Mouse (Mus musculus) liver, embryonic 13.5 days (tissue): Measurements from ENCODE around the gene Olfr1411. TPM values are rescaled to one million over a fixed set of nuclear protein-coding genes. Genes with fewer than 3 reads are reported as not detected.

Experiments used
- ATAC-seq: fragments of 200-750 bp; cut with Nextera tagmentation; 2 replicates; pipeline ENCODE4 v1.8.0; 2017; ENCODE audit warnings: low read depth, mild to moderate bottlenecking, moderate number of reproducible peaks, moderate library complexity
- DNase-seq: peaks from one replicate; pipeline ENCODE4 v3.0.0; 2022
- H3K27ac ChIP-seq: fragments of 300-500 bp; sonication (generic); 2 replicates; pipeline ENCODE4 v1.5.1; 2015; ENCODE audit warnings: moderate library complexity, mild to moderate bottlenecking, inconsistent platforms
- H3K27me3 ChIP-seq: fragments of 300-500 bp; sonication (generic); 2 replicates; pipeline ENCODE4 v1.6.1; 2015; ENCODE audit warnings: mild to moderate bottlenecking, inconsistent platforms
- H3K36me3 ChIP-seq: fragments of 300-500 bp; sonication (generic); 2 replicates; pipeline ENCODE4 v1.6.1; 2015; ENCODE audit warnings: mild to moderate bottlenecking, inconsistent platforms
- H3K4me1 ChIP-seq: fragments of 300-500 bp; sonication (generic); replicated peaks from 2 replicates; pipeline ENCODE4 v1.6.1; 2015; ENCODE audit warnings: inconsistent platforms
- H3K4me2 ChIP-seq: fragments of 300-500 bp; sonication (generic); 2 replicates; pipeline ENCODE4 v1.6.1; 2015; ENCODE audit warnings: inconsistent platforms, mild to moderate bottlenecking, moderate library complexity
- H3K4me3 ChIP-seq: fragments of 300-500 bp; sonication (generic); replicated peaks from 2 replicates; pipeline ENCODE4 v1.5.1; 2015; ENCODE audit warnings: mild to moderate bottlenecking, inconsistent platforms
- H3K9ac ChIP-seq: fragments of 300-500 bp; sonication (generic); 2 replicates; pipeline ENCODE4 v1.6.1; 2015; ENCODE audit warnings: mild to moderate bottlenecking, inconsistent platforms
- H3K9me3 ChIP-seq: fragments of 300-500 bp; sonication (generic); replicated peaks from 2 replicates; pipeline ENCODE4 v1.6.1; 2016; ENCODE audit warnings: inconsistent platforms
- WGBS: fragments of 180-500 bp; shearing (Covaris S2); methylation state at CpG from one replicate; pipeline ENCODE4 v1.1.7; 2015; ENCODE audit not compliant: insufficient replicate concordance; 5-methylcytosine and 5-hydroxymethylcytosine counted together
- polyA plus RNA-seq: library from polyadenylated mRNA; unstranded; fragments of >200 nt; fragmentation: Nextera tagmentation; extraction: Ambion mirVana; gene quantifications from 2 replicates; pipeline ENCODE4 v1.2.1, GENCODE M21; 2015

Olfr1411 gene
- polyA plus RNA-seq, result not detected in 2 replicates

- no peaks in the 10 kb centered on the region for H3K9me3 ChIP-seq
- no peak for DNase-seq
- no peaks in the 10 kb centered on the region for H3K27me3 ChIP-seq
- no peak within 1 kb of the TSS for H3K27ac ChIP-seq
- H3K4me1 ChIP-seq, result no peaks in the 10 kb centered on the region
- H3K36me3 ChIP-seq, result no peaks in the 10 kb centered on the region
- ATAC-seq, result no peak
- H3K9ac ChIP-seq, result no peak within 1 kb of the TSS
- H3K4me3 ChIP-seq, result no peak within 1 kb of the TSS
- no peak within 1 kb of the TSS for H3K4me2 ChIP-seq
Observed at GRCm38 (mm10) chr1:92594111-92594510, at the start of gene Olfr1411. Gene Olfr1411 (plus strand): TSS chr1:92594411.

GRCm38 (mm10) chr1:92545929-92546328 is 48.3 kb upstream of the Olfr1411 start:
- H3K4me1 ChIP-seq, result no peaks in the 10 kb centered on the region
- H3K4me3 ChIP-seq, result no peak overlapping the region
- H3K4me2 ChIP-seq, result no peak overlapping the region
- H3K9ac ChIP-seq, result no peak overlapping the region
- H3K27me3 ChIP-seq, result no peaks in the 10 kb centered on the region
- H3K27ac ChIP-seq, result no peak overlapping the region
- ATAC-seq (no peak), DNase-seq (no peak)
- no peaks in the 10 kb centered on the region for H3K9me3 ChIP-seq
- no peaks in the 10 kb centered on the region for H3K36me3 ChIP-seq
- WGBS, result 50% methylated on average over 2 of the region's 2 CpGs

- no peak within 1 kb of the TSS for H3K4me2 ChIP-seq
- 55% methylated on average over 3 of the region's 3 CpGs for WGBS
- H3K4me3 ChIP-seq, result no peak within 1 kb of the TSS
- H3K27me3 ChIP-seq, result no peaks in the 10 kb centered on the region
- DNase-seq (no peak), ATAC-seq (no peak)
- no peaks in the 10 kb centered on the region for H3K36me3 ChIP-seq
- H3K4me1 ChIP-seq, result no peaks in the 10 kb centered on the region
- no peaks in the 10 kb centered on the region for H3K9me3 ChIP-seq
- H3K27ac ChIP-seq, result no peak within 1 kb of the TSS
- H3K9ac ChIP-seq, result no peak within 1 kb of the TSS
Observed at GRCm38 (mm10) chr1:92571022-92571421, 23.2 kb upstream of the Olfr1411 start, which contains the start of gene Olfr1413. Gene Olfr1413 (plus strand): TSS chr1:92571322.

GRCm38 (mm10) chr1:92585479-92585878 is 8.7 kb upstream of the Olfr1411 start, which contains the start of gene Olfr1412:
Gene Olfr1412 (plus strand): TSS chr1:92585779.
- Histone ChIP-seq H3K9me3 (no peaks in the 10 kb centered on the region), H3K27ac (no peak within 1 kb of the TSS), H3K36me3 (no peaks in the 10 kb centered on the region), H3K4me3 (no peak within 1 kb of the TSS), H3K4me2 (no peak within 1 kb of the TSS), H3K9ac (no peak within 1 kb of the TSS), H3K27me3 (no peaks in the 10 kb centered on the region), H3K4me1 (no peaks in the 10 kb centered on the region)
- ATAC-seq (no peak), DNase-seq (no peak)
- 92% methylated on average over 2 of the region's 2 CpGs for WGBS

GRCm38 (mm10) chr1:92596019-92596418 is 1.8 kb downstream of the Olfr1411 start:
- no peak overlapping the region for H3K4me3 ChIP-seq
- H3K27me3 ChIP-seq, result no peaks in the 10 kb centered on the region
- no peaks in the 10 kb centered on the region for H3K4me1 ChIP-seq
- ATAC-seq, result no peak
- no peak overlapping the region for H3K4me2 ChIP-seq
- H3K9me3 ChIP-seq, result no peaks in the 10 kb centered on the region
- WGBS, result 58% methylated on average over 3 of the region's 3 CpGs
- H3K9ac ChIP-seq, result no peak overlapping the region
- H3K36me3 ChIP-seq, result no peaks in the 10 kb centered on the region
- no peak for DNase-seq
- H3K27ac ChIP-seq, result no peak overlapping the region

- Histone ChIP-seq H3K36me3 (no peaks in the 10 kb centered on the region), H3K27me3 (no peaks in the 10 kb centered on the region), H3K4me1 (no peaks in the 10 kb centered on the region), H3K9ac (no peak within 1 kb of the TSS), H3K4me3 (no peak within 1 kb of the TSS), H3K27ac (no peak within 1 kb of the TSS), H3K9me3 (no peaks in the 10 kb centered on the region), H3K4me2 (no peak within 1 kb of the TSS)
- ATAC-seq, result no peak
- WGBS, result 72% methylated on average over 1 of the region's 1 CpGs
- no peak for DNase-seq
Observed at GRCm38 (mm10) chr1:92605482-92605881, 11.3 kb downstream of the Olfr1411 start, which contains the start of gene Olfr1410. Gene Olfr1410 (plus strand): TSS chr1:92605782.

GRCm38 (mm10) chr1:92607711-92608110 is 13.5 kb downstream of the Olfr1411 start:
- Histone ChIP-seq H3K4me1 (no peaks in the 10 kb centered on the region), H3K9me3 (no peaks in the 10 kb centered on the region), H3K4me2 (no peak overlapping the region), H3K27me3 (no peaks in the 10 kb centered on the region), H3K27ac (no peak overlapping the region), H3K4me3 (no peak overlapping the region), H3K9ac (no peak overlapping the region), H3K36me3 (no peaks in the 10 kb centered on the region)
- ATAC-seq (no peak), DNase-seq (no peak)
- 44% methylated on average over 4 of the region's 4 CpGs for WGBS

GRCm38 (mm10) chr1:92611008-92611407 is 16.8 kb downstream of the Olfr1411 start:
- H3K27me3 ChIP-seq, result no peaks in the 10 kb centered on the region
- DNase-seq, result peak; percentile 7

GRCm38 (mm10) chr1:92613175-92613574 is 19.0 kb downstream of the Olfr1411 start:
- DNase-seq, result no peak
- Histone ChIP-seq H3K27ac (no peak overlapping the region), H3K9ac (no peak overlapping the region), H3K4me3 (no peak overlapping the region), H3K36me3 (no peaks in the 10 kb centered on the region), H3K4me2 (no peak overlapping the region), H3K27me3 (0 out of 2 replicates have a peak, but pooled peaks cover under 1% of the 10 kb centered on the region), H3K9me3 (no peaks in the 10 kb centered on the region), H3K4me1 (no peaks in the 10 kb centered on the region)
- WGBS, result 43% methylated on average over 4 of the region's 4 CpGs
- ATAC-seq, result no peak

More at GRCm38 (mm10) chr1:92611008-92611407, 16.8 kb downstream of the Olfr1411 start:
- no peak for ATAC-seq
- Histone ChIP-seq H3K4me1 (no peaks in the 10 kb centered on the region), H3K9ac (no peak overlapping the region), H3K27ac (no peak overlapping the region), H3K9me3 (no peaks in the 10 kb centered on the region), H3K36me3 (no peaks in the 10 kb centered on the region), H3K4me3 (no peak overlapping the region), H3K4me2 (no peak overlapping the region)
- WGBS, result 4% methylated on average over 5 of the region's 5 CpGs

- Histone ChIP-seq H3K4me2 (no peak overlapping the region), H3K27ac (no peak overlapping the region), H3K9me3 (no peaks in the 10 kb centered on the region), H3K4me3 (no peak overlapping the region), H3K4me1 (no peaks in the 10 kb centered on the region), H3K27me3 (0 out of 2 replicates have a peak, but pooled peaks cover 2% of the 10 kb centered on the region), H3K36me3 (no peaks in the 10 kb centered on the region), H3K9ac (no peak overlapping the region)
- ATAC-seq (no peak), DNase-seq (no peak)
- WGBS, result 7% methylated on average over 1 of the region's 1 CpGs
Observed at GRCm38 (mm10) chr1:92614516-92614915, 20.3 kb downstream of the Olfr1411 start.

- Histone ChIP-seq H3K27me3 (0 out of 2 replicates have a peak, but pooled peaks cover 2% of the 10 kb centered on the region), H3K4me3 (no peak overlapping the region), H3K9ac (no peak overlapping the region), H3K4me2 (no peak overlapping the region), H3K9me3 (no peaks in the 10 kb centered on the region), H3K4me1 (no peaks in the 10 kb centered on the region), H3K36me3 (no peaks in the 10 kb centered on the region), H3K27ac (no peak overlapping the region)
- no peak for ATAC-seq
- no peak for DNase-seq
- WGBS, result 55% methylated on average over 1 of the region's 1 CpGs
Observed at GRCm38 (mm10) chr1:92616046-92616445, 21.8 kb downstream of the Olfr1411 start.

GRCm38 (mm10) chr1:92617488-92617887 is 23.3 kb downstream of the Olfr1411 start, which contains the start of gene Olfr12:
Gene Olfr12 (plus strand): TSS chr1:92617788.
- no peak within 1 kb of the TSS for H3K9ac ChIP-seq
- H3K27ac ChIP-seq, result no peak within 1 kb of the TSS
- DNase-seq, result no peak
- H3K4me1 ChIP-seq, result no peaks in the 10 kb centered on the region
- H3K4me3 ChIP-seq, result no peak within 1 kb of the TSS
- H3K4me2 ChIP-seq, result no peak within 1 kb of the TSS
- 49% methylated on average over 2 of the region's 2 CpGs for WGBS
- H3K9me3 ChIP-seq, result no peaks in the 10 kb centered on the region
- ATAC-seq, result no peak
- H3K27me3 ChIP-seq, result 0 out of 2 replicates have a peak, but pooled peaks cover 2% of the 10 kb centered on the region
- no peaks in the 10 kb centered on the region for H3K36me3 ChIP-seq
